Mouse (Mus musculus) frontal cortex, postnatal 36 days (tissue): ENCODE results near the gene Itgam.
A peak's percentile ranks its signal among the peaks of the same experiment; 100 is the strongest.

ENCODE experiments used
- DNase-seq, 2 experiments: peaks; one replicate each; pipeline ENCODE4 v3.0.0; 2022; ENCODE audit warnings: low spot score in 2 of 2

Gene Itgam

DNA sequence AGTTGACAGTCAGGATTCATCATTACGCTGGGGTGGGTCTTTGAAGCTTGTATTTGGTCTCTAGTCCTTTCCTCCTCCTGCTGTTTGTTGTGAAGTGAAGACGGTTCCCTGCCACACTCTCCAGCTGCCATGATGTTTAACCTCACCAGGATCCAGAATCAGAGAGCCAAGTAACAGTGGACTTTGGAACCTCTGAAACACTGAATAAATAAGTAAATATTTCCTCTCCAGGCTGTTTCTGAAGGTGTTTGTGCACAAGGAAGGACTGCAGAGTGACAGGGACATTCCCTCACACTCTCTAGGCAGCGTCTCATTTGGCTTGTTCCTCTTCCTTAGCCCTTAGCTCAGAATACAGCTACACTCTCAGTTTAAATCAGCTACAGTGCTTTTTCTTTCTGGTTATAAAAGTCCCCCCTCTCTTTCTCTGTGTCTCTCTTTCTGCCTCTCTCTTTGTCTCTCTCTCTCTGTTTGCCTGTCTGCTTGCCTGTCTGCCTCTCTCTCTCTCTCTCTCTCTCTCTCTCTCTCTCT is 5.5 kb upstream of the Itgam start:
- DNase-seq, result no peak

DNA sequence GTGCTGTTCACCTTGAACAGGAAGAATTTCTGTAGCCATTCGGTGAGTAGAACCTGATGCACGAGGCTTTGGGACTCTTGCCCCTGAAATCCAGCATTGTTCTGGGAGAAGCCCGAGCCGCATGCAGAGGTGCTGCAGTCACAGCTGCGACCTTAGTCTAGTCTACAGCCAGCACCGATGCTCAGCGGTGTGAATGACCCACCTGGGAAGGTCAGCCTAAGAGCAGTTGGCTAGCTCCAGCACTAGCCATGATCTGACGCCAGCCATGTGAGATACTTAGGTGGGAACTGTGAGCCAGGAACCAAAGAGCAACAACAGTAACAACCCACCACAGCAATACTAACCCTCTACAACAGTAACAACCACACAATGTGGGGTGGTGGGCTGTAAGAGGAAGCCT is 4.6 kb upstream of the Itgam start:
- no peak for DNase-seq

DNA sequence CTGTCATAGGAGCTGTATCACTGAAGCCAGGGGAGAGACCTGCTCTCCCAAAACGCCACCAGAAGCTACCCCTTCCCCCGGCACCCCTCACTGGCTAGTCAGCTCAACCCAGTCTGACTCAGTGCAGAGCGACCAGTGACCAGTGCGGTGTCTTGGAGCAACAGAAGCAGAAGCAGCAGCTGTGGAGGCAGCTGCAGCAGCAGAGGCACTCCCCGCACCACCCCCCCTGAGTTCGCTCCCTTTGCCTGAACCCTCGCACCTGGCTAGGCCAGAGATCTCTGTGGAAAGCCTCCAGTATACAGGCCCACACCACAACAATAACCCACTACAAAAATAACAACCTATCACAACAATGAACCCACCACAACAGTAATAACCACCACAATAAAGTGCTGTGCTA is 3.9 kb upstream of the Itgam start:
- no peak for DNase-seq

DNA sequence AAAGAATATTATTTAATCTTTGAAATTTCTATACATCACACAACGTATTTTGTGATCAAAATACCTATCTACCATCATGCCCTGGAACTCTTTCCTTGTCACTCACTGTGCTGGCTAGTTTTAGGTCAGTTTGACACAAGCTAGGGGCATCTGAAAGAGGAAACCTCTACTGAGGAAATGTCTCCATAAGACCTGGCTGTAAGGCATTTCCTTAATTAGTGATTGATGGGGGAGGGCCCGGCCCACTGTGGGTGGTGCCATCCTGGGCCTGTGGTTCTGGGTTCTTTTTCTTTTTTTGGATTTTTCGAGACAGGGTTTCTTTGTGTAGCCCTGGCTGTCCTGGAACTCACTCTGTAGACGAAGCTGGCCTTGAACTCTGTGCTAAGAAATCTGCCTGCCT is 3.3 kb upstream of the Itgam start:
- no peak for DNase-seq

DNA sequence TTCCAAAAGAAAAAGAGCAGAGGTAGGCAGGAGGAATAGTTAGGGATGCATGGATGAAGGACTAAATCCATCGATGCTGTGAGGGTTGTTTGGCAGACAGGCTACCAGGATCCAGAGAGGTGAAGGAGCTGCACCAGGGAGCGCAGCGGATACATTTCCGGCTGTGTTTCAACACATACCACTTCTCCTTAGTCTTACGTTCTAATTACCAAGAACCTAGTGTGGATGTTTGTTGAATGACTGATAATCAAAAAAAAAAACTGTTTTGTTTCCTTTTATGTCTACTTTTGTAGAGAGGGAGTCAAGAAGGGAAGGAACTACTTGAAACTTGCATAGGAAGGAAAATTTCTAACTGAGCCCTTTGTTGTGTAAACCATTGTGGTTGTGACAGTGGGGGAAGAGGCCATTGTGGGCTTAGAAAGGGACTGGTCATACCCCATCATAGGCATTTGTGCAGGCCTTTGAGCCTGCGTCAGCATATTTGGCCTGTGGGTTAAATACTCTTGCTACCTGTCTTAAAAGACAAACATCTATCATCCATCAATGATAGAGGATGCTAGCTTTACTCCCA is 856 bp downstream of the Itgam start:
- DNase-seq, result no peak

DNA sequence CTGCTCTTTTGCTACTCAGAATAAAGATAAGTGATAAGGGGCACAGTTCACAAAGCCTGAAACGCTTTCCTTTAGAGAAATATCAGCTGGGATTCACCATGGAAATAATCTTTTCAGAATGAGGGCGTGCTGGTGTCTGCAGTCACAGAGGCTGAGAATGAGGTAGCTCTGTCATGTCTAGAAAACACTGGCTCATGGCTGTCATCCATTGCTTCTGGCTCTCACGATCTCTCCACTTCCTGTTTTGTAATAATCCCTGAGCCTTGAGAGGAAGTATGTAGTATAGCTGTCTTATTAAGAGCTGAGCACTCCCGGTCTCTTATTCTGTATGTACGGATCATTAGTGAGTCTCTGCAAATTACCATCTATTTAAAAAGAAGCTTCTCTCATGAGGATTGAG is 3.1 kb downstream of the Itgam start:
- no peak for DNase-seq

DNA sequence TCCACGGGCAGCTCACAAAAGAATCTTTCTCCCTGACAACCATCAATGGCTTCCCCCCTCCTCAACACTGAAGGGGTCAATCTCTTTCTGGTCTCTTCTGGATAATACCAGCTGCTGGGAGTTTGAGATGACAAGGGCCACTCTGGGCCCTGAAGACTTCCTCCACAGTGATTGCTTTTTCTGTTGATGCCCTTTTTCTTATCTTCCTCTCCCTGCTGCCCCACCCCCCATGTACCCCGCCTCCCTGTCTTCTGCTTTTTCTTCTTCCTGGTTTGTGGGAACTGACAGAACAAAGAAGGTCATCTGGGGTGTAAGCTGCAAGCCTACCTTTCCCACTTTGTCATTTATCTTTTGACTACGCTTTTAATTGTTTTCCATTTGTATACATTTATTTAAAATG is 5.4 kb downstream of the Itgam start:
- no peak for DNase-seq

DNA sequence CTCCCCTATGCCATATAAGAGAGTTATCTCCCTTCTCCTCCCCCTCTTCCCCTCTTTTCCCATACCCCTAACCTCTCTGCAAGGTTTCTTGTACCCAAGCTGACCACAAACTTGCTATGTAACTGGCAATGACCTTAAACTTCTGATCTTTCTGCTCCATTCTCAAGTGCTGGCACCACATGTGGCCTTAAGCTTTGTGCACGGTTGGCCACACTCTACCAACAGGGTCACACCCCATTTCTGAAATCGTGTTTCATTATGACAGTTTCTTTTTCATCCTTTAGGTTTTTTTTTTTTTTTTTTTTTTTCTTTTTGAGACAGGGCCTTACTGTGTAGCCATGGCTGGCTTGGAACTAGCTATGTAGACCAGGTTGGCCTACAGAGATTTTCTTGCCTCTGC is 7.4 kb downstream of the Itgam start:
- DNase-seq, result no peak

DNA sequence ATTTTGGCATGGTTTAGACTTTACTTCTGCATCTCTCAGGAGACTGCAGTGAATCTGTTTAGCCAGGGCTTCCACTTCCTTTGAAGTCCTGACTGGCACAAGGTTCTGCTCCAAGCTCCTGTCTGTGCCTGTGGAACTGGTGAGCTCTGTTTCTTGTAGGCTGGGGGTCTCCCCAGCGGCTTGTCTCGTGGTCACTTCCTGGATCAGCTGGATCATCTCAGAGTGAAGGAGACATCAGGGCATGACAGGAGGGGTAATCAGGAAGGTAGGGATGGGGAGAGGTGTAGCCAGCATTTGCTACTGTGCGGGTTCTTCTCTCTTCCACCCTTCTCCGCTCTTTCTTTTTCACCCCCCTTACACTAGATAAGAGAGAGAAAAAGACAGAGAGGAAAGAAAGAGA is 9.4 kb downstream of the Itgam start:
- DNase-seq, result no peak

DNA sequence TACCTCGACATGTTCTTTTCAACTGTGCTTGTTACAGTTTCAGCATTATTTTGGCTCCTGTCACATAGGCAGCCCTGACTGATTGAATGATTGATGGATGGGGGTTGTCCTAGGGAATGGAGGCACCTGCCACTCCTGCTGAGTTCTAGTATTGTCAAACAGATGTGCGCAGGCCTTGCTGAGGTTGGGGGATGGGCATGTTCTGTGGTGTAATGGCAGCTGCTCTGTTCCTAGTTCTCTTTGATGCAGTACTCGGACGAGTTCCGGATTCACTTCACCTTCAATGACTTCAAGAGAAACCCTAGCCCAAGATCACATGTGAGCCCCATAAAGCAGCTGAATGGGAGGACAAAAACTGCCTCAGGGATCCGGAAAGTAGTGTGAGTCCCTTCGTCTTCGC is 17.6 kb downstream of the Itgam start:
- no peak for DNase-seq

DNA sequence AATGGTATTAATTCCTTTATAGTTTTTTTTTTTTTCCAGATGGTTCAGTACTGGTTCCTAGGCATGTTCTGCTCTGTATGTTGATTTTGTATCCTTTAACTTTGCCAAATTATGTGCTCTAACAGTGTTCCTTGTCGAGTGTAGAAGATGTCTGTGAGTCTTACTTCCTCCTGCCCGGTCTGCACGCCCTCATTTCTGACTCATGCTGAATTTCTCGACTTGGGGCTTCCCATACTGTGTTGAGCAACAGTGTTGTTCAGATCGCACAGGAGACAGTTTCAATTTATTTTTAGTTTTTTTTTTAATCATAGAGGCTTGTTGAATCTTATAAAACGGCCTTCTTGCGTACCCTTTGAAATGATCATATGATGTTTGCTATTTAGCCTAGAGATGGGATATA is 26.7 kb downstream of the Itgam start:
- DNase-seq, result peak in 1 of 2 experiments; percentile 4

DNA sequence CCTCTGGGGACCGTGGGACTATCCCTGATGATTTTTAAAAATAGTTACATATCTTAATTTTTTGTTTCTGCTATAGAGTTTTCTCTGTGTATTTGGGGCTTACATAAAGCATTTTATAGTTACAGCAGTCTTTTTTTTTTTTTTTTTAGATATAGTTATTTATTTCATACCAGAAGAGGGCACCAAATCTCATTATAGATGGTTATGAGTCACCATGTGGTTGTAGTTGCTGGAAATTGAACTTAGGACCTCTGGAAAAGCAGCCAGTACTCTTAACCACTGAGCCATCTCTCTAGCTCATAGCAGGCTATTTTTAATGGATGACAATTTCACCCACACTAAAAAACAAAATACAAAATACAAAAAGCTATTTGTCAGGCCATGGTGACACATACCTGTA is 35.7 kb downstream of the Itgam start:
- DNase-seq, result no peak

DNA sequence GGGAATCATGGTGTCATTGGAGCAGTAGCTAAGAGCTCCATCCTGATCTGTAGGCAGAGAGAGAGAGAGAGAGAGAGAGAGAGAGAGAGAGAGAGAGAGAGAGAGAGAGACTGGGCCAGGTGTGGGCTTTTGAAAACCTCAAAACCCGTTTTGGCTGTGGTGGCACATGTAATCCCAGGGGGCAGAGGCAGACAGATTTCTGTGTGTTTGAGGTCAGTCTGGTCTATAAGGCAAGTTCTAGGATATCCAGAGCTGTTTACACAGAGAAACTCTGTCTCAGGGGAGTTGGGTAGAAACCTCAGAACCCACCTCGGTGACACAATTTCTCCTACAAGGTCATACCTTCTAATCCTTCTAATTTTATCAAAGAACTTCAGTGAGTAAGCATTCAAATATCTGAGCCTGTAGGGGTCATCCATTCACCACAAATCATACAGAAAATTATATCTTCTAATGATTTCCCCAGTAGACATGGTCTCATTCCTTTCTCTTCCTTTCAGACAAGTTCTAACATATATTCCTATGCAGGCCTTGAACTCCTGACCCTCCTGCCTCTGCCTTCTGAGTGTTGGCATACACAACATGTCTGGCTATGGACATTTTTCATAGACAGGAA is 38.4 kb downstream of the Itgam start:
- DNase-seq, result no peak

DNA sequence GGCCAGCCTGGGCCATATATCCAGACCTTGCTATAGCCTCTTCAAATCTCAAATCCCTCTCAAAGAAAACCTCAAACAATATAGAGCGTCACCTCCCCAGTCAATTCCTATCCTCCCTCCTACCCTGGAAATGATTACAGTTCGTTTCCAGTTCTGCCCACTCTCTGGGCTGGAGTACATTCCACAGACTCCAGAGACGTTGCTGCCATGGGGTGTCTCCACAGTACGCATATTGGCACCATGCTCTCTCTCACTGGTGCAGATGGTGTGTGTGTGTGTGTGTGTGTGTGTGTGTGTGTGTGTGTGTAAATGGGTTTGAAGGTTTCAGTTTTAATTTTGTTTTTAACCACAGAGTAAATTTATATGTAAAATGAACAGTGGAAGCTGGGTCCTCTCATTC is 42.8 kb downstream of the Itgam start:
- DNase-seq, result peak in 1 of 2 experiments; percentile 35

DNA sequence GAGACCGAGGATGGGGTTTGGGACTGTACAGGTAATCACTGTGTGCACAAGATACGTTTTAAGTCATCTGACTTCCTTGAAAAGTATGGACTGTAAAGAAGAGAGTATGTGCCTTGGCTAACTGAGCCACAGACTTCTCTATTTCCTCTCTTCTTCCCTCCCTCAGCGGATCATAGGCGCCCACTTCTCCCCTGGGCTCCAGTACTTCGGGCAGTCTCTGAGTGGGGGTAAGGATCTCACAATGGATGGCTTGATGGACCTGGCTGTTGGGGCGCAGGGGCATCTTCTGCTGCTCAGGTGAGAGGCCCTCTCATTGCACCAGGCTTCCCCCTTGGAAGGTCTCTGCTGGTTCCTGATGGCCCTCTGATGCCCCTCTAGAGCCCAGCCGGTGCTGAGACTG is 45.0 kb downstream of the Itgam start:
- DNase-seq, result no peak

DNA sequence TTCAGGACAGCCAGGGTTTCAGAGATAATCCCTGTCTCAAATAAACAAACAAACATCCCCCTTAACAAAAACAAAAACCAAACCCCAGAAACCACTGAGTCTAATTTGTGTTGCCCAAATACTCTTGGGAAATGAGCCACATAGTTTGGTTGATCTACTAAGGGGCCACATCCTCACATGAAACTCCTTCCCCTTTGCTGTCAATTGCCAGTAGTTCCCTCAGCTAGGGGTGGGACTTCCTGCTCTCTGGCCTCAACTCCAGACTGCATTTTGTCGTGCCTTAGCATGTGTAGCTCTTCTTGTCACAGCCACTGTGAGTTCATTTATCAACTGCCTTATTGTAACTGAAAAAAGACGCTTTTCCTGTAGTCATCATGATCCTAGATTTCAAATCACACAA is 47.9 kb downstream of the Itgam start:
- no peak for DNase-seq

DNA sequence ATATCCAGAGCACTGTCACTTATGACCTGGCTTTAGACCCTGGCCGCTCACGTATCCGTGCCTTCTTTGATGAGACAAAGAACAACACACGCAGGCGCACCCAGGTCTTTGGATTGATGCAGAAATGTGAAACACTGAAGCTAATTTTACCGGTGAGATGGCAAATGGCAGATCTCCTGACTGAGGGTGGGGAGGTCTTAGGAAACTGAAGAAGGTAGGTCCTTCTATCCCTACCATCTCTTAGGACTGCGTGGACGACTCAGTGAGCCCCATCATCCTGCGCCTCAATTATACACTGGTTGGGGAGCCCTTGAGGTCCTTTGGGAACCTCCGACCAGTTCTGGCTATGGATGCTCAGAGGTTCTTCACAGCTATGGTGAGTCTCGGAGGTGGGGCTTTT is 49.7 kb downstream of the Itgam start:
- no peak for DNase-seq

DNA sequence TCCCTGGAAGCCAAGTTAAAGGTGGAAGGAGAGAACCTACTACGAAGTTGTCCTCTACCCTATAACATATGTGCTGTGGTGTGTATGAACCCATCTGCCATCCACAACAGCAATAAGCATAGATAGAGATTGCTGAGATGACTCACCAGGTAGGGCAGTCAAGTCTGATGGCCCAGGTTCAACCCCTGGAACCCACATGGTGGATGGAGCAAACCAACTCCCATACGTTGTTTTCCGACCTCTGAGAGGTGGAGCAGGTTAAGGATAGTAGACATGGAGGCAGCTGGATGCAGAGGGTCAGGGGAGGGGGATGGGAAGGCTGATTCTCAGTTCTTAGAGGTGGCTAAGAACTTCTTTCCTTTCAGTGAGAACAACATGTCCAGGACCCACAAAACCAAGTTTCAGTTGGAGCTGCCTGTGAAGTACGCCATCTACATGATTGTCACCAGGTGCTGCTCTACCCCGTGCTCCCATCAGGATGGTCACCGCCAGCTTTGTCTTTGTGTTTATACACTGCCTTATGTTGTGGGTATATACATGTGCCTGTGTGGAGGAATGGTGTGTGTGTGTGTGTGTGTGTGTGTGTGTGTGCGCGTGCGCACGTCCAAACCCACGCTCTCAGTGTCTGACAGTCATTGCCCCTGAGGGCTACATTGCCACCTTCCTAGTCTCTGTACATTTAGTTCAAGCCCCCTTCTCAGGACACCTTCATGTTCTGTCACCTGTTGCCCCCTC is 52.1 kb downstream of the Itgam start:
- DNase-seq, result no peak

DNA sequence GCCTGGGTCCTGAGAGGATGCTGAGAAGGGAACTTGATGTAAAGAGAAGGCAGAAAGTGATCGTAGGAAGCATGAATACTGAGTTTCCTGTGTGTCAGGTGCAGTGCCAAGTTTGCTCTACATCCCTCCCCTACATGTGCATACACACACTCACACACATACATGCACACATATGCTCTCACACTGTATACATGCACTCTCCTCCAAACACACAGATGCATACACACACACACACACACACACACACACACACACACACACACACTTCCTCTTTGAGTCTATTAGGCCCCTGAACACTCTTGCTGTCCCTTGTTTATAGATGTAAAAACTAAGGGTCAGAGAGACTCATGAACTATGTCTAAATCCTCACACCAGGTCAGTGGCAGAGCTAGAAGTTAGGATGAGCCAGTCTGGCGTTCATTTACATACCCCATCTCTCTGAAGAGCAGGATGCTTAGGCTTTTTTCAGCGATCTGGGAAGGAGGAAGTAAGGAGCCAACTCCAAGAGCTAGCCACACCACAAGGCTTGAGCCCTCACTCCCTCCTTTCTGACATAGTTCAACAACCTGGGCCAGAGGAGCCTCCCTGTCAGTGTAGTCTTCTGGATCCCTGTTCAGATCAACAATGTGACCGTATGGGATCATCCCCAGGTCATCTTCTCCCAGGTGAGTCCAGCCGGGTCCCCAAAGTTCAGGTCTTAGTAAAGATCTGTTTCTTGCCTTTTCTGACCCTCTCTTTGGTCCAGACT is 52.9 kb downstream of the Itgam start:
- no peak for DNase-seq

DNA sequence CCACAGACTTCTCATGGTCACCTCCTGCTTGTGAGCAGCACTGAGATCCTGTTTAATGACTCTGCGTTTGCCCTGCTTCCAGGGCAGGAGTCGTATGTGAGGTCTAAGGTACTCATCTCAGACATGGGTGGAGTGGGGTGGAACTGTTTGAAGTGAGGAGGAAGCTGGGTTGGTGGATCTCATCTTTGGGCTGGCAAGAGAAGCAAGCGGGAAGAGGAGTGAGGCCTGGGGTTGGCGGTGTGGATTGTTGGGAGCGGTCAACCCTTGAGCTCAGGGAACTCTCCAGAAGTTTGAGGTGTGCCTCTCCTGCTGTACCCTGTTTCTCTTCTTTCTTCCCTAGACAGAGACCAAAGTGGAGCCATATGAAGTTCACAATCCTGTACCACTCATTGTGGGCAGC is 54.0 kb downstream of the Itgam start:
- DNase-seq, result no peak

DNA sequence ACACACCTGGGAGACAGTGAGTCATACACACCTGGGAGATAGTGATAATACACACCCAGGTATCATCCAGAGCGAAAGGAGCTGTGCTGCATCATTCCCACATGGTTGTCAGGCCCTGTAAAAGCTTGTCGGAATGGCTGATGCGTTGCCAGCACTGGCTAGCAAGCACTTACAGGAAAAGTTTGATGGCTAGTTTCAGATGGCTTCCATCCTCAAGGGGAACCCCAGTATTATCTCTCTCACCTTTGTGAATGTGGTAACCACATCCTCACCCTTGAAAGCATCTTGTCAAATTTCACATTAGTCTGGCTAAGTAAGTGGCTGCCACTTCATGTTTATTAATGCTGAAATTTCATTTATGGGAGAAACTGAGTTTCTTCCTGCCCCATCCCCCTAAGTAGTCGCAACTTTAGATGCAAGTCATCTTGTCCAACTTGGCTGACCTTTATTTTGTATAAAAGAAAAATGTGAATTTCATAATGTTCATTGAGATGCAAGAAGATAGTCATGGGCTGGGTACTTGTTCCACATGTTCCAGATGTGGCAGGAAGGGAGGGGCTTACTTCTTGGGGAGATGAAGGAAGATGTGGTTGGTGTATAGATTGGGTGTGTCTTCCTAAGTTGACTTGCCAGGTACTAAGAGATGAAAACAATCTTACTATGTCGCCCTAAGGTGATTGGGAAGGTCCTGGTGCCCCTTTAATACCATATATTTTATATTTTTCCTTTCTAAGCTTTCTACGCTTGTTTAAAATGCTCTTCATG is 57.5 kb downstream of the Itgam start:
- no peak for DNase-seq
